Mouse (Mus musculus) cerebellum, adult 11 months (tissue): ENCODE measurements around the gene Nrde2.

Source experiments
- DNase-seq: peaks from one replicate; pipeline ENCODE4 v3.0.0; 2022

Nrde2 gene

GRCm38 (mm10) chr12:100124913-100125798, 34.3 kb downstream of the Nrde2 start:
- DNase-seq = no peak

GRCm38 (mm10) chr12:100123476-100123875, 36.0 kb downstream of the Nrde2 start:
- DNase-seq = no peak

- peak; percentile 36 for DNase-seq
Measured at GRCm38 (mm10) chr12:100122921-100123381, 36.5 kb downstream of the Nrde2 start.

GRCm38 (mm10) chr12:100115982-100116381, 43.5 kb downstream of the Nrde2 start:
- no peak for DNase-seq

GRCm38 (mm10) chr12:100109986-100110696, 49.3 kb downstream of the Nrde2 start, which contains the start of gene Psmc1:
TSS of gene Psmc1 (plus strand) at chr12:100110154.
- DNase-seq = peak; percentile 75

GRCm38 (mm10) chr12:100107436-100107835, 52.0 kb downstream of the Nrde2 start:
- DNase-seq = no peak

GRCm38 (mm10) chr12:100106275-100106895, 53.1 kb downstream of the Nrde2 start:
- peak; percentile 65 for DNase-seq

- DNase-seq = no peak
Measured at GRCm38 (mm10) chr12:100104530-100104929, 54.9 kb downstream of the Nrde2 start.

- DNase-seq = no peak
Measured at GRCm38 (mm10) chr12:100101651-100102050, 57.8 kb downstream of the Nrde2 start.

GRCm38 (mm10) chr12:100100707-100101030, 58.8 kb downstream of the Nrde2 start:
- no peak for DNase-seq

- no peak for DNase-seq
Measured at GRCm38 (mm10) chr12:100099971-100100706, 59.3 kb downstream of the Nrde2 start.

- DNase-seq = no peak
Measured at GRCm38 (mm10) chr12:100093046-100093445, 66.4 kb downstream of the Nrde2 start.

GRCm38 (mm10) chr12:100090750-100091149, 68.7 kb downstream of the Nrde2 start:
- DNase-seq = no peak

GRCm38 (mm10) chr12:100089265-100089664, 70.2 kb downstream of the Nrde2 start:
- no peak for DNase-seq

GRCm38 (mm10) chr12:100088026-100088425, 71.4 kb downstream of the Nrde2 start:
- no peak for DNase-seq

GRCm38 (mm10) chr12:100079636-100080286, 79.7 kb downstream of the Nrde2 start:
- no peak for DNase-seq

- DNase-seq = no peak
Measured at GRCm38 (mm10) chr12:100075715-100076114, 83.7 kb downstream of the Nrde2 start.
